Mouse (Mus musculus): ENCODE results near the gene Spata25.

- TF ChIP-seq CTCF (IDR thresholded peaks at IDR 0.05; ENCODE audit: extremely low read depth, insufficient read depth, insufficient read length, insufficient replicate concordance) (no peak), POLR2A (IDR thresholded peaks at IDR 0.05; ENCODE audit: low read depth, low read length) (no peak)
Measured at GRCm38 (mm10) chr2:164795868-164796267, 32.5 kb downstream of the Spata25 start.

All from spleen, adult 2 months (tissue).